Mouse (Mus musculus) MEL-GATA-1-ER (cell line): ENCODE results near the gene Lmna.
A peak's percentile ranks its signal among the peaks of the same experiment; 100 is the strongest.

Experiments
- DNase-seq: peaks from one replicate; pipeline ENCODE4 v3.0.0-alpha.2; 2012; ENCODE audit warnings: low read depth; ENCODE audit errors: extremely low read depth

The Lmna gene

GRCm38 (mm10) chr3:88501366-88502030, 8.3 kb downstream of the Lmna start:
- DNase-seq, result peak; percentile 71

DNA sequence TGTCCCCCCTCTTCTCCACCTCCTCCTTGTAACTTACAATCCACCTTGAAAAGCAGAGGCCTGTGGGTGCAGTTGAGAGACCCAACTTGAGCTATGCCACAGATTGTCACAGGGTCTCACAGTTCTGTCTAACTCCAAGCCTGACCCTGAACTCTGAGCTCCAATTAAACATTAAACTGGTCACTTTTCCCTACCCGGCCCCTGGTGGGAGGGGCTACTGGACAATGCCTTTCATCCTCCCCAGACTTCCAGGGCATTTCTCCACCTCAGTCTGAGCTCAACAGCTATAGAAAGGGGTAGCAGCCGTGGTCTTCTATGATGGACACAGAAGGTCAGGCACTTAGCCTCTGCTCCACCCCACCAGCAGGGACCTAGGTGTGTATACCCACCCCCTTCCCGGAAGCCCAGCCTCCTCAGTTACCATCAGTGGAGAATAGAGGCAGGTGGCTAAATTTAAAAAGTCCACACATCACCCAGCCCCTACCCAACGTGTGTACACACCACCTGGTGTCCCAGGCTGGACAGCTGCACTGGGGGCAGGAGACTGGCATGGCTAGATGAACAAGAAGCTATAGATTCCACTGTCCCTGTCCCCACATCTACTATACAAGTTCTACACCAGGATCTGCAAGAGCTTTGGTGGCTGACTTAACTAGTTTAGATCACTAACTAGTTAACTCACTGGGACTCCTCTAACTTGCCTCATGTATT, 8.9 kb downstream of the Lmna start:
- DNase-seq, result peak; percentile 55

DNA sequence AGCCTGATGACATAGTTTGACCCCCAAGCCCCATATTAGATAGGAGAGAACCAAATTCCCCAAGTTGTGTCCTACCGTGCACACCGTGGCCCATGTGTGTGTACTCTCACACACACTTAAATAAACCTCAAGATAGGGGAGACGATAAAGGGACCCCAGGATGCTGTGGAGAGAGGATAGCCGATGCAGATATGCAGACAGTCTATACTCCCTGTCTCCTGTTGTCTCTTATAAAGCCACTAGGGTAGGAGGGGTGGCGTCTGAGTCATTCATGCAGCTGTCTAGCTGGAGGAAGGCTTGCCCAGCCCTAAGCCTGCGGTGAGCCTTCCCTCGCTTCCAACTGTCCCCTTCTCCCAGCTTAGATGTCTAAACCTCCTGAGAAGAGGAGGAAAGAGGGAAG, 9.7 kb downstream of the Lmna start:
- DNase-seq, result no peak

GRCm38 (mm10) chr3:88499580-88499979, 10.2 kb downstream of the Lmna start:
- no peak for DNase-seq

DNA sequence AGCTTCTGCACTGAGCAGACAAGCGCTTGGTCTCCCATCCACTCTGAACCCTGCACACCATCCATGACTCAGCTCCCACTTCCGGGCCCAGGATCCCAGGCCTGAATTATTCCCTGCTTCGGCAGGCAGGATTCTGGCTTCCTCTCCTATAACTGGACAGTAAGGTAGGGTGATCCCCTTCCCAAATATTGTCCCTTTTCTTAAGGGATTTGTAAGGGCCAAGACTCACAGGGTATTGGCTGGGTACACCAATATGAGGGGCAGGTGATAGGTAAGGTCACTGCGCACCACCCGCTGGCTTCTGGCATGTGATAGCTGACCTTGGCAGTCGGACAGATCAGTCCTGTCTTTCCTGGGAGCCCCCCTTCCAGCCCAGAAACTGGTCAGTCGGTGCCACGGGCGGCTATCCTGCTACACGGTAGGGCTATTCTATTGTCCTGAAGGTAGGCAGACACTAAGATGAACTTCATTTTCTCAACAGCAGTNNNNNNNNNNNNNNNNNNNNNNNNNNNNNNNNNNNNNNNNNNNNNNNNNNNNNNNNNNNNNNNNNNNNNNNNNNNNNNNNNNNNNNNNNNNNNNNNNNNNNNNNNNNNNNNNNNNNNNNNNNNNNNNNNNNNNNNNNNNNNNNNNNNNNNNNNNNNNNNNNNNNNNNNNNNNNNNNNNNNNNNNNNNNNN, 13.9 kb downstream of the Lmna start:
- DNase-seq, result no peak

DNA sequence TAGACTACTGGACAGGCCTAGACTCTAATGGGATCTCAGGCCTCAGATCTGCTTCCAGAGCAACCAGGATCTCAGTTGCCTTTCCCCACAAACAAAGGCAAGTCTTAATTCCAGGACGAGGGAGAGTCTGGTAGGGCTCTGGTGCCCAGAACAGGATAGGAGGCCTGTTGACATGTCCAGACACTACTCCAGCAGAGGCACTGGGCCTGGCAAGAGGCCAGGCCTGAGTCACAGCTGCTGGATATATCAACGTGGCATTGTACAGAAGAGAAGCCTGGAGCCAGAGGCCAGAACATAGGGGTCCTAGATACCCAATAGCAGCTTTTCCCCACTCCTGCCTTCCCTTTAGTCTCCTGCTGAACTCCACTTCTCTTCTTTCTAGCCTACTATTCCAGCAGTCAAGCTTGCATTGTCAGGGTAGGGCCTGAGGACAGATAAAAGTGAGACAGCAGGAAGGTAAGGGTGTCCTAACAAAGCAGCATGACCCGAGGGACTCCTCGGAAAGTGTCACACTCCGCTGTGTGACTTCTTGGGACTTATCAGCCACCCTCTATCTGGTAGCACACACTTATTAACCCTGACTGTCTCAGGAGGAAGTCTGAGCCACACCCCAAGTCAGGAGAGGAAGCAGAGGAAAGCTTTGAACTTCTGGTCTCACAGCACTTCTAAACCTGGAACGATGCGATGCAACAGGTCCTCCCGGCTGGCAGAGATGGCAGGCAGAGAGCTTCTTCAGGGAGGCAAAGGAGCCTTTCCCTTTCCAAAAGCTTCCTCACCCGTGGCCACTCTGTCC, 14.7 kb downstream of the Lmna start:
- peak; percentile 99 for DNase-seq

DNA sequence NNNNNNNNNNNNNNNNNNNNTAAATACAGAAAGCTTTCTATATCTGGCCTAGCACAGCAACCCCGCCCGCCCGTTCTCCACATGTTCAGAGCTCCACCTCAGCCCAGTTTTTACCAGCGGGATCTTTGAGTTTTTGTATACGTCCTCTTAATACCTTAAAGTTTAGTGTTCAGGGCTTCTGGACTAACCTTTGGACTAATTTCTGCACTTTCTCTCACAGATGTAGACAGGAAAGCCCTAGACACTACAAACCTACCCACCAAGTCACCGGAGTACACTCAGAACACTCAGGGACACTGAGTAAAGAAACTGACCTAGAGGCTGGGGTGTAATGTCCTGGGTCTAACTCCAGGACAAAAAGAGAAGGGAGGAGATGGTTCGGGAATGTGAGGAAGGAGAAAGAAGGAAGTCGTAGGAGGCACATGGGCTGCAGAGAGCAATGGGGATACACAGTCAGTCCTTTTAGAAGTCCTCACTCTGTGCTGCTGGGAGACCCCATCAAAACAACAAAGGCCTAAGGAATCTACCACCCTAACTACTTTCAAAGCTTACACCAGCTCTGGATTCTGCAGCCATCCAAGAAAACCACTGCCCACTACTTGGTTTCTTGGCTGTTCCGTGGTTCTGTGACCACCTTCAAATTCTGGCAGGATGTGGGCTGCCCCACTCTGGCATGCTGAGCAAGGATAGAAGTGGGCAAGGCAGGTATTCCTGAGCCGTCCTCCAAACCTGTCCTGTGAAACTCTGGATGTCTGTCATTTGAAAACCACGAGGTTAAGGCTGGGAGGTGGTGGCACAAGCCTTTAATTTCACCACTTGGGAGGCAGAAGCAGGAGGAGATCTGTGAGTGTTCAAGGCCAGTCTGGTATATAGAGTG, 15.8 kb downstream of the Lmna start:
- no peak for DNase-seq

DNA sequence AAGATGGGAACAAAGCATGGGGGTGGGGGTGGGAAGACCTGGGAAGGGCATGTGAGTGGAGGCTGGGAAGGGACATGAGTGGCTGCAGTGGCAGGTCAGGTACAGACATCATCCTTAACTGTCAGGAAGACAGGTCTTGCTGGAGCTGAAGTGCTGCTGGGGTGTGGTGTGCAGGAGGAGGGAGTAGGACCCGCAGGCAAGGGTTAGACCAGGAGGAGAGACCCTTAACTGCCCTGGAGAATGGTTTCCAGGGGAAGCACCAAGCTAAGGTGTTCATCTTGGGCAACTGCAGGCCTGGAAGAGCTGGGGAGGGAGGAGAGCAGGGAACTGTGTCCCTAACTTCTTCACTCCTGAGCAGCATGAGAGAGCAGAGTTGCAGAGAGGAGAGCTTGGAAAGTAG, 22.4 kb downstream of the Lmna start:
- DNase-seq, result no peak

DNA sequence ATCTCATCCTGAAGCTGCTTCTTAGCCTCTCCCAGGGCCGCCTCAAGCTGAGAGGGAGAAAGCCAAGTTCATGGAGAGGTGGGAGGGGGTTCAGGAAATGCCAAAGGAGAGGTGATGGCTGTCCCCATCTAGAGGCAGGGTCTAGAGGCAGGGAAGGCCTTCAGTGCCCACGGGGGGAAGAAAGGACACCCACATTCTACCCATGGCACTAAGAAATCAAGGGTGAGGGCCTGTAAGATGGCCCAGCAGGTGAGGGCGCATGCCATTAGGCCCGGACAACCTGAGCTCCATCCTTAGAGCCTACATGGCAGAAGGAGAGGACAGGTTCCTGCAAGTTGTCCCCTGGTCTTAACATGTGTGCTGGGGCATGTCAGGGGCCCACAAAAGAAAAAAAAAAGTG, 22.9 kb downstream of the Lmna start:
- no peak for DNase-seq

GRCm38 (mm10) chr3:88486043-88486442, 23.7 kb downstream of the Lmna start:
- no peak for DNase-seq

- DNase-seq, result no peak
These were observed 25.0 kb downstream of the Lmna start for GRCm38 (mm10) chr3:88484597-88485316.

- DNase-seq, result no peak
These were observed 26.1 kb downstream of the Lmna start for GRCm38 (mm10) chr3:88483621-88484020.

GRCm38 (mm10) chr3:88483141-88483540, 26.6 kb downstream of the Lmna start:
- DNase-seq, result no peak

DNA sequence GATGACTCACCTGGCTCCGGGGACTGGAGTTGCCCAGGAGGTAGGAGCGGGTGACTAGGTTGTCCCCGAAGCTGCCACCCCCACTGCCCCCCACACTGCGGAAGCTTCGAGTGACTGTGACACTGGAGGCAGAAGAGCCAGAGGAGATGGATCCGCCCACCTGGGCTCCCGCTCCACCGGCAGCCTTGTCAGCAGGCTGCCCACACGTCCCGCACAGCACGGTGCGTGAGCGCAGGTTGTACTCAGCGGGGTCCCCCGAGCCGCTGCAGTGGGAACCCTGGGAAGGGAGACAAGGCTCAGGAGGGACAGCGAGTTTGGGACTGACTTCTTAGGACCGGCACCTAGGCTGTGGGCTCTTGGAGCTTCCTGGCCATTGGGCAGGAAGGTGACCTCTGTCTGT, 27.4 kb downstream of the Lmna start:
- no peak for DNase-seq

GRCm38 (mm10) chr3:88481372-88482040, 28.2 kb downstream of the Lmna start:
- DNase-seq, result no peak

- DNase-seq, result no peak
These were observed 29.1 kb downstream of the Lmna start for GRCm38 (mm10) chr3:88480679-88481078.

GRCm38 (mm10) chr3:88479828-88480227, 29.9 kb downstream of the Lmna start:
- DNase-seq, result no peak

- DNase-seq, result no peak
These were observed 30.6 kb downstream of the Lmna start for GRCm38 (mm10) chr3:88479163-88479562.

- peak; percentile 57 for DNase-seq
These were observed 32.0 kb downstream of the Lmna start for GRCm38 (mm10) chr3:88477735-88478134.

- DNase-seq, result peak; percentile 68
These were observed 33.4 kb downstream of the Lmna start for GRCm38 (mm10) chr3:88476403-88476802.
